Mouse (Mus musculus): ENCODE results near the gene Gpr88. TPM values are rescaled to one million over a fixed set of nuclear protein-coding genes. Genes with fewer than 3 reads are reported as not detected.

Gene Gpr88
- total and polyA plus RNA-seq, 2 experiments from 2014 or later, result 0.15 TPM; not detected in 1

GRCm38 (mm10) chr3:116242685-116243084 is 10.6 kb downstream of the Gpr88 start:
- Histone ChIP-seq H3K4me3 (ENCODE audit: low read depth, low read length) (no peak overlapping the region), H3K4me2 (ENCODE audit: low read depth, low read length) (no peak overlapping the region), H3K27me3 (ENCODE audit: control insufficient read depth, insufficient read depth, low read length) (no peaks in the 10 kb centered on the region), H3K9ac (replicated peaks; ENCODE audit: low read depth, low read length) (no peak overlapping the region), H3K27ac (ENCODE audit: low read depth) (no peak overlapping the region), H3K36me3 (replicated peaks; ENCODE audit: control insufficient read depth, insufficient read depth, low read length) (no peaks in the 10 kb centered on the region), H3K9me3 (replicated peaks; ENCODE audit: control insufficient read depth, low read length) (no peaks in the 10 kb centered on the region), H3K4me1 (ENCODE audit: control insufficient read depth, insufficient read depth) (no peaks in the 10 kb centered on the region)
- no peak for TF ChIP-seq EP300 (IDR thresholded peaks at IDR 0.05; ENCODE audit: low read depth)
- no peak for TF ChIP-seq CTCF (IDR thresholded peaks at IDR 0.05; ENCODE audit: low read depth)
- DNase-seq (ENCODE audit: low spot score), result no peak
- 73% methylated on average over 9 of the region's 9 CpGs for WGBS
- no peak for ATAC-seq (ENCODE audit: insufficient read depth, low read depth)

DNA sequence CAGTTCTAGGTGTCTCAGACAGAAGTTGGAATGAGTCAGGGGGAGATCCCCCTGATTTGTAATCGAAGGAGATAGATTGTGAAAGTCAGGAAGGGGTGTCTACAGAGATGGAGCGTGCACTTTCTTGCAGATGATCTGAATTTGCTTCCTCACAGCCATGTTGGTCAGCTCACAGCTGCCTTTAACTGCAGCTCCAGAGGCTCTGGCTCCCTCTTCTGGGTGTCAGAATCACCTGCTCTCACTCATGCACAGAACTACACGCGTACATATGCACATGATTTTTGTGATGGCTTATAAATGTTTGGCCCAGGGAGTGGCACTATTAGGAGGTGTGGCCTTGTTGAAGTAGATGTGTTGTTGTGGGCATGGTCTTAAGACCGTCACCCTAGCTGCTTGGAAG is 15.8 kb downstream of the Gpr88 start:
- WGBS, result 90% methylated on average over 5 of the region's 5 CpGs

GRCm38 (mm10) chr3:116236856-116237255 is 16.4 kb downstream of the Gpr88 start:
- DNase-seq (ENCODE audit: low spot score) (no peak), ATAC-seq (ENCODE audit: insufficient read depth, low read depth) (no peak)
- Histone ChIP-seq H3K9ac (replicated peaks; ENCODE audit: low read depth, low read length) (no peak overlapping the region), H3K27me3 (ENCODE audit: control insufficient read depth, insufficient read depth, low read length) (no peaks in the 10 kb centered on the region), H3K36me3 (replicated peaks; ENCODE audit: control insufficient read depth, insufficient read depth, low read length) (no peaks in the 10 kb centered on the region), H3K27ac (ENCODE audit: low read depth) (no peak overlapping the region), H3K4me2 (ENCODE audit: low read depth, low read length) (no peak overlapping the region), H3K4me1 (ENCODE audit: control insufficient read depth, insufficient read depth) (no peaks in the 10 kb centered on the region), H3K4me3 (ENCODE audit: low read depth, low read length) (no peak overlapping the region), H3K9me3 (replicated peaks; ENCODE audit: control insufficient read depth, low read length) (no peaks in the 10 kb centered on the region)
- WGBS, result 61% methylated on average over 4 of the region's 4 CpGs
- TF ChIP-seq CTCF (IDR thresholded peaks at IDR 0.05; ENCODE audit: low read depth) (no peak), EP300 (IDR thresholded peaks at IDR 0.05; ENCODE audit: low read depth) (no peak)

More for the DNA sequence above, 15.8 kb downstream of the Gpr88 start:
- Histone ChIP-seq H3K9ac (replicated peaks; ENCODE audit: low read depth, low read length) (no peak overlapping the region), H3K27me3 (ENCODE audit: control insufficient read depth, insufficient read depth, low read length) (no peaks in the 10 kb centered on the region), H3K4me1 (ENCODE audit: control insufficient read depth, insufficient read depth) (no peaks in the 10 kb centered on the region), H3K4me3 (ENCODE audit: low read depth, low read length) (no peak overlapping the region), H3K9me3 (replicated peaks; ENCODE audit: control insufficient read depth, low read length) (no peaks in the 10 kb centered on the region), H3K4me2 (ENCODE audit: low read depth, low read length) (no peak overlapping the region), H3K36me3 (replicated peaks; ENCODE audit: control insufficient read depth, insufficient read depth, low read length) (no peaks in the 10 kb centered on the region), H3K27ac (ENCODE audit: low read depth) (no peak overlapping the region)
- no peak for ATAC-seq (ENCODE audit: insufficient read depth, low read depth)
- no peak for DNase-seq (ENCODE audit: low spot score)
- TF ChIP-seq CTCF (IDR thresholded peaks at IDR 0.05; ENCODE audit: low read depth) (no peak), EP300 (IDR thresholded peaks at IDR 0.05; ENCODE audit: low read depth) (no peak)

GRCm38 (mm10) chr3:116233515-116233914 is 19.8 kb downstream of the Gpr88 start:
- H3K27me3 ChIP-seq (ENCODE audit: control insufficient read depth, insufficient read depth, low read length), result no peaks in the 10 kb centered on the region
- no peaks in the 10 kb centered on the region for H3K9me3 ChIP-seq (replicated peaks; ENCODE audit: control insufficient read depth, low read length)
- no peak overlapping the region for H3K4me3 ChIP-seq (ENCODE audit: low read depth, low read length)
- DNase-seq (ENCODE audit: low spot score), result no peak
- H3K27ac ChIP-seq (ENCODE audit: low read depth), result no peak overlapping the region
- H3K4me1 ChIP-seq (ENCODE audit: control insufficient read depth, insufficient read depth), result no peaks in the 10 kb centered on the region
- 75% methylated on average over 3 of the region's 3 CpGs for WGBS
- H3K36me3 ChIP-seq (replicated peaks; ENCODE audit: control insufficient read depth, insufficient read depth, low read length), result no peaks in the 10 kb centered on the region
- H3K4me2 ChIP-seq (ENCODE audit: low read depth, low read length), result no peak overlapping the region
- no peak overlapping the region for H3K9ac ChIP-seq (replicated peaks; ENCODE audit: low read depth, low read length)
- no peak for ATAC-seq (ENCODE audit: insufficient read depth, low read depth)
- TF ChIP-seq CTCF (IDR thresholded peaks at IDR 0.05; ENCODE audit: low read depth) (no peak), EP300 (IDR thresholded peaks at IDR 0.05; ENCODE audit: low read depth) (no peak)

- no peak overlapping the region for H3K9ac ChIP-seq (replicated peaks; ENCODE audit: low read depth, low read length)
- ATAC-seq (ENCODE audit: insufficient read depth, low read depth) (no peak), DNase-seq (ENCODE audit: low spot score) (no peak)
- TF ChIP-seq EP300 (IDR thresholded peaks at IDR 0.05; ENCODE audit: low read depth) (no peak), CTCF (IDR thresholded peaks at IDR 0.05; ENCODE audit: low read depth) (no peak)
- no peak overlapping the region for H3K27ac ChIP-seq (ENCODE audit: low read depth)
- H3K36me3 ChIP-seq (replicated peaks; ENCODE audit: control insufficient read depth, insufficient read depth, low read length), result no peaks in the 10 kb centered on the region
- H3K4me3 ChIP-seq (ENCODE audit: low read depth, low read length), result no peak overlapping the region
- no peaks in the 10 kb centered on the region for H3K4me1 ChIP-seq (ENCODE audit: control insufficient read depth, insufficient read depth)
- no peaks in the 10 kb centered on the region for H3K27me3 ChIP-seq (ENCODE audit: control insufficient read depth, insufficient read depth, low read length)
- no peak overlapping the region for H3K4me2 ChIP-seq (ENCODE audit: low read depth, low read length)
- 83% methylated on average over 5 of the region's 5 CpGs for WGBS
- H3K9me3 ChIP-seq (replicated peaks; ENCODE audit: control insufficient read depth, low read length), result no peaks in the 10 kb centered on the region
Observed at GRCm38 (mm10) chr3:116232763-116233162, 20.5 kb downstream of the Gpr88 start.

GRCm38 (mm10) chr3:116229336-116229735 is 24.0 kb downstream of the Gpr88 start:
- Histone ChIP-seq H3K4me3 (ENCODE audit: low read depth, low read length) (no peak overlapping the region), H3K9ac (replicated peaks; ENCODE audit: low read depth, low read length) (no peak overlapping the region), H3K27me3 (ENCODE audit: control insufficient read depth, insufficient read depth, low read length) (no peaks in the 10 kb centered on the region), H3K4me2 (ENCODE audit: low read depth, low read length) (no peak overlapping the region), H3K27ac (ENCODE audit: low read depth) (no peak overlapping the region), H3K9me3 (replicated peaks; ENCODE audit: control insufficient read depth, low read length) (no peaks in the 10 kb centered on the region), H3K4me1 (ENCODE audit: control insufficient read depth, insufficient read depth) (no peaks in the 10 kb centered on the region), H3K36me3 (replicated peaks; ENCODE audit: control insufficient read depth, insufficient read depth, low read length) (no peaks in the 10 kb centered on the region)
- 55% methylated on average over 4 of the region's 4 CpGs for WGBS
- TF ChIP-seq EP300 (IDR thresholded peaks at IDR 0.05; ENCODE audit: low read depth), result no peak
- no peak for TF ChIP-seq CTCF (IDR thresholded peaks at IDR 0.05; ENCODE audit: low read depth)
- ATAC-seq (ENCODE audit: insufficient read depth, low read depth) (no peak), DNase-seq (ENCODE audit: low spot score) (no peak)
